Mouse (Mus musculus) thymus, postnatal 25 days (tissue): ENCODE measurements around the gene Lins1.

Source experiments
- DNase-seq: peaks from one replicate; pipeline ENCODE4 v3.0.0; 2022

The Lins1 gene

GRCm38 (mm10) chr7:66733882-66734281 is 44.2 kb downstream of the Lins1 start:
- DNase-seq: no peak

GRCm38 (mm10) chr7:66734466-66734865 is 44.8 kb downstream of the Lins1 start:
- no peak for DNase-seq

- no peak for DNase-seq
Measured at GRCm38 (mm10) chr7:66734993-66735392, 45.3 kb downstream of the Lins1 start.

- no peak for DNase-seq
Measured at GRCm38 (mm10) chr7:66737418-66737817, 47.7 kb downstream of the Lins1 start.

GRCm38 (mm10) chr7:66741008-66741407 is 51.3 kb downstream of the Lins1 start:
- no peak for DNase-seq

- DNase-seq: no peak
Measured at GRCm38 (mm10) chr7:66741412-66741811, 51.7 kb downstream of the Lins1 start.

- no peak for DNase-seq
Measured at GRCm38 (mm10) chr7:66743377-66743781, 53.7 kb downstream of the Lins1 start, which contains the start of gene Cers3. Gene Cers3, plus strand, starts transcription at chr7:66743504.

- DNase-seq: no peak
Measured at GRCm38 (mm10) chr7:66746972-66747371, 57.3 kb downstream of the Lins1 start.

- DNase-seq: no peak
Measured at GRCm38 (mm10) chr7:66749998-66750397, 60.3 kb downstream of the Lins1 start.

- no peak for DNase-seq
Measured at GRCm38 (mm10) chr7:66753816-66754215, 64.1 kb downstream of the Lins1 start.

GRCm38 (mm10) chr7:66755611-66756010 is 65.9 kb downstream of the Lins1 start:
- no peak for DNase-seq
